ENCODE assay signal across 9 mouse cellular contexts in the genomic region with DNA sequence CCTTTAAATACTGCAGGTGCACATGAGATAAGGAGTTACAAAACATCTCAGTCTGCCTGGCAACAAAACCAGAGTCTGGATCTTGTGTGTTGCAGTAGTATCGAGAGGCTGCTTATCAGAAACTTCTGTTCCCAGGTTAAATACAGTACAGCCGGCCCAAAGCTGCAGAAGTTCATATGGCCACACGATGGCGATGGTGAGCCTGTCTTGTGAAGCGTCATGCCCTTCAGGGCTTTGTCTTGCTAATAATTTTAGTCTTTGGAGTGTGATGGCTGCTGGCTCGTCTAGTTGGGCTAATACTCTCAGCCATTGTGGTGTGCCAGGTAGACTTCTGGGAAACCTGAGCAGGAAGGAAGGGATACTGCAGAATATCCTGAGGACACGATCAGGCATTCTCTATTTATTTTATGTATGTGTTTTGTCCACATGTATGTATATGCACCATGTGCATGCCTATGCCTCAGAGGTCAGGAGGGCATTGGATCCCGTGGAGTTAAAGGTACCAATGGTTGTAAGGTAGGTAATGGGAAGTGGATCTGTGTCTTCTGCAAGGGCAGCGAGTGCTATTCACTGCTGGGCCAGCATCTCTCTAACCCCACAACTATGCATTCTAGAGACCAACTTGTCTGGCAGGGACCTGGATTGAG. TPM values are rescaled to one million over a fixed set of nuclear protein-coding genes. Genes with fewer than 3 reads are reported as not detected.
DNase-seq lines count a peak whose midpoint lies in the region; ATAC-seq and TF ChIP-seq lines count a peak whose summit lies in the region.
"Had no signal": no experiment of that assay in that cellular context is flagged by ENCODE, and none has a peak within 500 bp of the region (broad histone marks: within the 10 kb centered on the region; RNA-seq: fewer than 3 reads in every experiment).

No protein-coding gene starts in this region.

- H3K9me3 ChIP-seq in liver, embryonic 12.5 days (replicated peaks): no peaks in the 10 kb centered on the region
- no peaks in the 10 kb centered on the region for H3K9me3 ChIP-seq in midbrain, embryonic 10.5 days (replicated peaks)
- H3K9me3 ChIP-seq: embryonic facial prominence, embryonic 13.5 days had no signal

- H3K4me3 ChIP-seq in liver, embryonic 12.5 days: no peak overlapping the region
- H3K4me3 ChIP-seq in midbrain, embryonic 10.5 days: no peak overlapping the region
- H3K4me3 ChIP-seq: embryonic facial prominence, embryonic 13.5 days had no signal

- H3K27me3 ChIP-seq in liver, embryonic 12.5 days (replicated peaks): peaks cover 54% of the 10 kb centered on the region
- peaks cover 29% of the 10 kb centered on the region for H3K27me3 ChIP-seq in midbrain, embryonic 10.5 days (ENCODE audit: low read depth, poor library complexity, severe bottlenecking)

- H3K36me3 ChIP-seq in liver, embryonic 12.5 days: no peaks in the 10 kb centered on the region
- H3K36me3 ChIP-seq in midbrain, embryonic 10.5 days: no peaks in the 10 kb centered on the region
- H3K36me3 ChIP-seq: embryonic facial prominence, embryonic 13.5 days had no signal

- H3K27ac ChIP-seq in liver, embryonic 12.5 days: no peak overlapping the region
- no peak overlapping the region for H3K27ac ChIP-seq in midbrain, embryonic 10.5 days (replicated peaks)
- H3K27ac ChIP-seq: embryonic facial prominence, embryonic 13.5 days had no signal

- DNase-seq in liver: peak; percentile 49
- DNase-seq in brain, embryonic 14.5 days (ENCODE audit: low read depth): peak; percentile 92
- DNase-seq in hindlimb bud, embryonic 11.5 days (ENCODE audit: extremely low spot score, low read depth, low spot score): peak; percentile 62
- peak; percentile 55 to 68 for DNase-seq in layer of hippocampus, postnatal 36 days
- DNase-seq in midbrain, embryonic 10.5 days (ENCODE audit: low spot score): peak; percentile 69
- DNase-seq in right cerebral cortex, postnatal 36 days (ENCODE audit: low spot score in 2 of 2): peak; percentile 40 to 47

- H3K4me2 ChIP-seq in liver, embryonic 12.5 days: no peak overlapping the region
- H3K4me2 ChIP-seq: embryonic facial prominence, embryonic 13.5 days had no signal

- H3K9ac ChIP-seq in liver, embryonic 12.5 days: no peak overlapping the region
- H3K9ac ChIP-seq: embryonic facial prominence, embryonic 13.5 days had no signal

- 18% methylated on average over 9 of the region's 9 CpGs for WGBS in liver, embryonic 12.5 days (ENCODE audit: insufficient replicate concordance)
- WGBS in midbrain, embryonic 10.5 days: 31% methylated on average over 9 of the region's 9 CpGs

- TF ChIP-seq CTCF in brain, embryonic 14.5 days (IDR thresholded peaks at IDR 0.05; ENCODE audit: borderline replicate concordance, extremely low read depth, insufficient read depth, insufficient read length): peak; percentile 99

- H3K4me1 ChIP-seq in liver, embryonic 12.5 days: no peaks in the 10 kb centered on the region
- peaks cover 7% of the 10 kb centered on the region for H3K4me1 ChIP-seq in midbrain, embryonic 10.5 days
- H3K4me1 ChIP-seq: embryonic facial prominence, embryonic 13.5 days had no signal

- TF ChIP-seq POLR2A in brain, embryonic 14.5 days (IDR thresholded peaks at IDR 0.05; ENCODE audit: borderline replicate concordance, extremely low read depth, insufficient read depth, insufficient read length, poor library complexity, severe bottlenecking): no peak

- ATAC-seq in liver, embryonic 12.5 days: no peak
- ATAC-seq in erythroblast, adult 5-6 weeks (replicated peaks; ENCODE audit: low FRiP score, poor library complexity, severe bottlenecking): peak; percentile 85

RNA-seq across cellular contexts. Expression of gene T, which starts 29.4 kb away (rescaled TPM):
- not detected in 2 replicates for polyA plus RNA-seq in liver, embryonic 12.5 days (2016; fragmentation: Nextera tagmentation; extraction: Ambion mirVana)
- 1.4 and 2.3 TPM in 2 replicates for polyA plus RNA-seq in brain, embryonic 14.5 days (2012; rRNA removed)
- total RNA-seq in erythroblast, adult 5-6 weeks (2015; ENCODE audit: low replicate concordance): not detected in 2 replicates
- not detected in 2 replicates for total RNA-seq in erythroblast, adult 5-6 weeks (2017; ENCODE audit: low replicate concordance)
- total RNA-seq in layer of hippocampus, postnatal 36 days (2021): not detected
- 0.58 and 1.0 TPM in 2 replicates for polyA plus RNA-seq in midbrain, embryonic 10.5 days (2016; fragmentation: Nextera tagmentation; extraction: Ambion mirVana)
